Mouse (Mus musculus): ENCODE results near the gene Abcc5. TPM values are rescaled to one million over a fixed set of nuclear protein-coding genes. Genes with fewer than 3 reads are reported as not detected.
"Not testable (repeated sequence)": the region's sequence is repeated elsewhere in the genome, so short reads cannot be mapped to it uniquely, and the experiment has no call there.

The Abcc5 gene
- polyA plus RNA-seq, 1 experiment = 244 TPM

- no peak for DNase-seq
- Histone ChIP-seq H3K4me3 (ENCODE audit: control insufficient read depth, insufficient read depth, low read length) (no peak overlapping the region), H3K4me1 (replicated peaks; ENCODE audit: control insufficient read depth, insufficient read depth, low read length) (peaks cover 5% of the 10 kb centered on the region), H3K27ac (ENCODE audit: control insufficient read depth, insufficient read depth, low read length) (no peak overlapping the region), H3K27me3 (ENCODE audit: control insufficient read depth, insufficient read depth, low read length) (no peaks in the 10 kb centered on the region), H3K36me3 (ENCODE audit: control insufficient read depth, insufficient read depth, low read length) (no peaks in the 10 kb centered on the region)
- TF ChIP-seq POLR2A (IDR thresholded peaks at IDR 0.05; ENCODE audit: control insufficient read depth, extremely low read depth, insufficient read depth, low read length, poor library complexity) (no peak), CTCF (IDR thresholded peaks at IDR 0.05; ENCODE audit: borderline replicate concordance, control insufficient read depth, extremely low read depth, insufficient read depth, low read length, poor library complexity) (no peak)
- WGBS = 87% methylated on average over 7 of the region's 7 CpGs
Measured at GRCm38 (mm10) chr16:20444831-20445388, 18.7 kb upstream of the Abcc5 start.

DNA sequence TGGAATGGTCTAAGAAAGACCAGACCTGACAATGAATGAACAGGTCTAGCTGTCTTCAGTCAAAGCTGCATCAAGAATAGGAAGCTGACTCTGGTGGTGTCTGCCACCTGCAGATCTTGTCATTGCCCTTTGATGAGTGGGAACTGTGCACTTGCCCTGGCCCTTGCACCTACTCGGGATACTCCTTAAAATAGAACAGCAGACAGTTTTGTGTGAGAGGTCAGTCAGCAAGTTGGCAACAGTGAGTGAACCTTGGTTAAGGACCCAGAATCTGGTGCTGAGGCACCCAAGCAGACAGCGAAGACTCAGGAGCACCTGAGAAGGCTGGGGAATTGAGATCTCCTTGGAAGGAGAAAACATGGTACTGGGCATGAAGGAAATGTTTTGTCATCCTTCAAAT, 16.7 kb upstream of the Abcc5 start:
- H3K4me1 ChIP-seq (replicated peaks; ENCODE audit: control insufficient read depth, insufficient read depth, low read length) = peaks cover 5% of the 10 kb centered on the region

GRCm38 (mm10) chr16:20438673-20439415, 12.7 kb upstream of the Abcc5 start:
- TF ChIP-seq CTCF (IDR thresholded peaks at IDR 0.05; ENCODE audit: borderline replicate concordance, control insufficient read depth, extremely low read depth, insufficient read depth, low read length, poor library complexity) (no peak), POLR2A (IDR thresholded peaks at IDR 0.05; ENCODE audit: control insufficient read depth, extremely low read depth, insufficient read depth, low read length, poor library complexity) (no peak)
- DNase-seq = no peak
- Histone ChIP-seq H3K4me1 (replicated peaks; ENCODE audit: control insufficient read depth, insufficient read depth, low read length) (peaks cover 5% of the 10 kb centered on the region), H3K36me3 (ENCODE audit: control insufficient read depth, insufficient read depth, low read length) (no peaks in the 10 kb centered on the region), H3K27me3 (ENCODE audit: control insufficient read depth, insufficient read depth, low read length) (no peaks in the 10 kb centered on the region), H3K27ac (ENCODE audit: control insufficient read depth, insufficient read depth, low read length) (no peak overlapping the region), H3K4me3 (ENCODE audit: control insufficient read depth, insufficient read depth, low read length) (no peak overlapping the region)
- 90% methylated on average over 11 of the region's 11 CpGs for WGBS

More for the DNA sequence above, 16.7 kb upstream of the Abcc5 start:
- Histone ChIP-seq H3K27me3 (ENCODE audit: control insufficient read depth, insufficient read depth, low read length) (no peaks in the 10 kb centered on the region), H3K36me3 (ENCODE audit: control insufficient read depth, insufficient read depth, low read length) (no peaks in the 10 kb centered on the region), H3K27ac (ENCODE audit: control insufficient read depth, insufficient read depth, low read length) (no peak overlapping the region), H3K4me3 (ENCODE audit: control insufficient read depth, insufficient read depth, low read length) (no peak overlapping the region)
- DNase-seq = peak; percentile 12
- TF ChIP-seq CTCF (IDR thresholded peaks at IDR 0.05; ENCODE audit: borderline replicate concordance, control insufficient read depth, extremely low read depth, insufficient read depth, low read length, poor library complexity) = no peak
- TF ChIP-seq POLR2A (IDR thresholded peaks at IDR 0.05; ENCODE audit: control insufficient read depth, extremely low read depth, insufficient read depth, low read length, poor library complexity) = no peak
- WGBS = 49% methylated on average over 2 of the region's 2 CpGs

DNA sequence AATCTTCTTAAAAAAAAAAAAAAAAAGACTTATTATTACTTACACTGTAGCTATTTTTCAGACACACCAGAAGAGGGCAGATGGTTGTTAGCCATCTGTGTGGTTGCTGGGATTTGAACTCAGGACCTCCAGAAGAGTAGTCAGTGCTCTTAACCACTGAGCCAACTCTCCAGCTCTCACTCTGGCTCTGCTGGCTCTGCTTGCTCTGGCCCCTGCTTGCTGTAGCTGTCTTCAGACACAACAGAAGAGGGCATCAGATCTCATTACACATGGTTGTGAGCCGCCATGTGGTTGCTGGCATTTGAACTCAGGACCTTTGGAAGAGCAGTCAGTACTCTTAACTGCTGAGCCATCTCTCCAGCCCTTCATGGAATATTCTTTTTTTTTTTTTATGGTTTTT, 11.9 kb upstream of the Abcc5 start:
- not testable (repeated sequence) for H3K36me3 ChIP-seq (ENCODE audit: control insufficient read depth, insufficient read depth, low read length); H3K4me3 ChIP-seq (ENCODE audit: control insufficient read depth, insufficient read depth, low read length); H3K27ac ChIP-seq (ENCODE audit: control insufficient read depth, insufficient read depth, low read length); H3K4me1 ChIP-seq (replicated peaks; ENCODE audit: control insufficient read depth, insufficient read depth, low read length); DNase-seq; H3K27me3 ChIP-seq (ENCODE audit: control insufficient read depth, insufficient read depth, low read length)
- WGBS = 97% methylated on average over 1 of the region's 1 CpGs

- no peaks in the 10 kb centered on the region for H3K27me3 ChIP-seq (ENCODE audit: control insufficient read depth, insufficient read depth, low read length)
- no peak for TF ChIP-seq CTCF (IDR thresholded peaks at IDR 0.05; ENCODE audit: borderline replicate concordance, control insufficient read depth, extremely low read depth, insufficient read depth, low read length, poor library complexity)
- TF ChIP-seq POLR2A (IDR thresholded peaks at IDR 0.05; ENCODE audit: control insufficient read depth, extremely low read depth, insufficient read depth, low read length, poor library complexity) = no peak
- no peak overlapping the region for H3K4me3 ChIP-seq (ENCODE audit: control insufficient read depth, insufficient read depth, low read length)
- WGBS = 94% methylated on average over 3 of the region's 3 CpGs
- H3K27ac ChIP-seq (ENCODE audit: control insufficient read depth, insufficient read depth, low read length) = no peak overlapping the region
- H3K36me3 ChIP-seq (ENCODE audit: control insufficient read depth, insufficient read depth, low read length) = no peaks in the 10 kb centered on the region
- no peaks in the 10 kb centered on the region for H3K4me1 ChIP-seq (replicated peaks; ENCODE audit: control insufficient read depth, insufficient read depth, low read length)
- DNase-seq = no peak
Measured at GRCm38 (mm10) chr16:20436281-20436680, 10.1 kb upstream of the Abcc5 start.

DNA sequence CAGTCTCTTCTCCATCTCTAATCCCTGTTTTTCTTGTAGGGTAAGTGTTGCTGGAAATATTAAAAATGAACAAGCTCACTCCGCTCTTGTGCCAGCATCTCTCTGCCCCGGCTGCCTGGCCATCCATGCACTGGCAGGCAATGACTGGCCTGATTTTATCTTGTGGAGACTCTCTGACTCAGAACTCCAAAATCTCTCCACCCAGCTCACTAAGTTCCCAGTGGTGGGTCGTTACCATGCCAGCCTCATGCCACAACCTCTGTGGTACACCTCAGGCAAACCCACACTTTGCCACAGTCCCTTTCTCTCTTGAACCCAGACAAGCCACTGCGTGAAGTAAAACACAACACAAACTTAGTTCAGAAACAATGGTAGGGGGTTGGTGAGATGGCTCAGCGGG, 3.1 kb upstream of the Abcc5 start:
- no peak for TF ChIP-seq CTCF (IDR thresholded peaks at IDR 0.05; ENCODE audit: borderline replicate concordance, control insufficient read depth, extremely low read depth, insufficient read depth, low read length, poor library complexity)
- no peak for TF ChIP-seq POLR2A (IDR thresholded peaks at IDR 0.05; ENCODE audit: control insufficient read depth, extremely low read depth, insufficient read depth, low read length, poor library complexity)
- H3K36me3 ChIP-seq (ENCODE audit: control insufficient read depth, insufficient read depth, low read length) = no peaks in the 10 kb centered on the region
- DNase-seq = no peak
- H3K27ac ChIP-seq (ENCODE audit: control insufficient read depth, insufficient read depth, low read length) = no peak overlapping the region
- 64% methylated on average over 5 of the region's 5 CpGs for WGBS
- peaks cover 6% of the 10 kb centered on the region for H3K4me1 ChIP-seq (replicated peaks; ENCODE audit: control insufficient read depth, insufficient read depth, low read length)
- no peaks in the 10 kb centered on the region for H3K27me3 ChIP-seq (ENCODE audit: control insufficient read depth, insufficient read depth, low read length)
- no peak overlapping the region for H3K4me3 ChIP-seq (ENCODE audit: control insufficient read depth, insufficient read depth, low read length)

- 86% methylated on average over 4 of the region's 4 CpGs for WGBS
- Histone ChIP-seq H3K4me3 (ENCODE audit: control insufficient read depth, insufficient read depth, low read length) (no peak overlapping the region), H3K4me1 (replicated peaks; ENCODE audit: control insufficient read depth, insufficient read depth, low read length) (peaks cover 6% of the 10 kb centered on the region), H3K27me3 (ENCODE audit: control insufficient read depth, insufficient read depth, low read length) (no peaks in the 10 kb centered on the region), H3K27ac (ENCODE audit: control insufficient read depth, insufficient read depth, low read length) (no peak overlapping the region), H3K36me3 (ENCODE audit: control insufficient read depth, insufficient read depth, low read length) (no peaks in the 10 kb centered on the region)
- DNase-seq = no peak
- TF ChIP-seq POLR2A (IDR thresholded peaks at IDR 0.05; ENCODE audit: control insufficient read depth, extremely low read depth, insufficient read depth, low read length, poor library complexity) (no peak), CTCF (IDR thresholded peaks at IDR 0.05; ENCODE audit: borderline replicate concordance, control insufficient read depth, extremely low read depth, insufficient read depth, low read length, poor library complexity) (no peak)
Measured at GRCm38 (mm10) chr16:20427566-20427965, 1.4 kb upstream of the Abcc5 start.
